Mouse (Mus musculus): ENCODE data around the gene Dlx5.

Dlx5 gene

GRCm38 (mm10) chr6:6881638-6882190 is at the start of gene Dlx5:
Dlx5 (minus strand) TSS chr6:6882085.
- DNase-seq (ENCODE audit: low read depth, low spot score) = no peak

- DNase-seq (ENCODE audit: low read depth, low spot score) = no peak
These were observed 49.6 kb upstream of the Dlx5 start for GRCm38 (mm10) chr6:6931507-6931906.

- no peak for DNase-seq (ENCODE audit: low read depth, low spot score)
These were observed 48.9 kb upstream of the Dlx5 start for GRCm38 (mm10) chr6:6930831-6931230.

- DNase-seq (ENCODE audit: low read depth, low spot score) = no peak
These were observed 43.4 kb upstream of the Dlx5 start for GRCm38 (mm10) chr6:6925264-6925663.

GRCm38 (mm10) chr6:6917334-6917733 is 35.4 kb upstream of the Dlx5 start:
- DNase-seq (ENCODE audit: low read depth, low spot score) = no peak

- DNase-seq (ENCODE audit: low read depth, low spot score) = no peak
These were observed 33.6 kb upstream of the Dlx5 start for GRCm38 (mm10) chr6:6915526-6915915.

- peak; percentile 40 for DNase-seq (ENCODE audit: low read depth, low spot score)
These were observed 33.1 kb upstream of the Dlx5 start for GRCm38 (mm10) chr6:6914849-6915525.

- DNase-seq (ENCODE audit: low read depth, low spot score) = no peak
These were observed 32.4 kb upstream of the Dlx5 start for GRCm38 (mm10) chr6:6914304-6914703.

- DNase-seq (ENCODE audit: low read depth, low spot score) = no peak
These were observed 27.7 kb upstream of the Dlx5 start for GRCm38 (mm10) chr6:6909586-6909985.

- DNase-seq (ENCODE audit: low read depth, low spot score) = no peak
These were observed 8.2 kb upstream of the Dlx5 start for GRCm38 (mm10) chr6:6890047-6890446.

GRCm38 (mm10) chr6:6886225-6886624 is 4.3 kb upstream of the Dlx5 start:
- DNase-seq (ENCODE audit: low read depth, low spot score) = no peak

GRCm38 (mm10) chr6:6884897-6885296 is 3.0 kb upstream of the Dlx5 start:
- DNase-seq (ENCODE audit: low read depth, low spot score) = no peak

GRCm38 (mm10) chr6:6882266-6882797 is 447 bp upstream of the Dlx5 start:
- no peak for DNase-seq (ENCODE audit: low read depth, low spot score)

- DNase-seq (ENCODE audit: low read depth, low spot score) = no peak
These were observed 709 bp downstream of the Dlx5 start for GRCm38 (mm10) chr6:6881115-6881637.

- DNase-seq (ENCODE audit: low read depth, low spot score) = no peak
These were observed 1.3 kb downstream of the Dlx5 start for GRCm38 (mm10) chr6:6880361-6881114.

- no peak for DNase-seq (ENCODE audit: low read depth, low spot score)
These were observed 2.2 kb downstream of the Dlx5 start for GRCm38 (mm10) chr6:6879371-6880325.

- no peak for DNase-seq (ENCODE audit: low read depth, low spot score)
These were observed 3.0 kb downstream of the Dlx5 start for GRCm38 (mm10) chr6:6878841-6879291.

GRCm38 (mm10) chr6:6877981-6878840 is 3.7 kb downstream of the Dlx5 start:
- no peak for DNase-seq (ENCODE audit: low read depth, low spot score)

- no peak for DNase-seq (ENCODE audit: low read depth, low spot score)
These were observed 4.5 kb downstream of the Dlx5 start for GRCm38 (mm10) chr6:6877346-6877910.

GRCm38 (mm10) chr6:6876731-6877130 is 5.2 kb downstream of the Dlx5 start:
- DNase-seq (ENCODE audit: low read depth, low spot score) = no peak

Measured in A20 (cell line).